Comparison of ENCODE assay signal across 8 mouse cellular contexts in genomic region chr4:21814029-21814428, GRCm38 (mm10). TPM values are rescaled to one million over a fixed set of nuclear protein-coding genes. Genes with fewer than 3 reads are reported as not detected.
A peak's percentile ranks its signal among the peaks of the same experiment; 100 is the strongest.
DNase-seq lines count a peak whose midpoint lies in the region; ATAC-seq lines count a peak whose summit lies in the region.

No protein-coding gene starts in this region.

- H3K4me3 ChIP-seq in heart, embryonic 15.5 days: no peak overlapping the region
- H3K4me3 ChIP-seq in liver, embryonic 12.5 days: no peak overlapping the region
- no peak overlapping the region for H3K4me3 ChIP-seq in neural tube, embryonic 12.5 days

- no peaks in the 10 kb centered on the region for H3K9me3 ChIP-seq in heart, embryonic 15.5 days (replicated peaks)
- no peaks in the 10 kb centered on the region for H3K9me3 ChIP-seq in liver, embryonic 12.5 days (replicated peaks)
- no peaks in the 10 kb centered on the region for H3K9me3 ChIP-seq in neural tube, embryonic 12.5 days

- peak; percentile 59 for DNase-seq in embryo, embryonic 11.5 days (ENCODE audit: low read depth, low spot score)
- DNase-seq in kidney, postnatal 10 days: peak; percentile 48
- DNase-seq in yolk sac, embryonic 10.5 days (ENCODE audit: low spot score): peak; percentile 38

- no peaks in the 10 kb centered on the region for H3K4me1 ChIP-seq in heart, embryonic 15.5 days (replicated peaks)
- H3K4me1 ChIP-seq in liver, embryonic 12.5 days: no peaks in the 10 kb centered on the region
- no peaks in the 10 kb centered on the region for H3K4me1 ChIP-seq in neural tube, embryonic 12.5 days

- H3K36me3 ChIP-seq in heart, embryonic 15.5 days: peaks cover 26% of the 10 kb centered on the region; the same call in 1 of the 2 replicates
- peaks cover 88% of the 10 kb centered on the region for H3K36me3 ChIP-seq in liver, embryonic 12.5 days
- peaks cover 31% of the 10 kb centered on the region for H3K36me3 ChIP-seq in neural tube, embryonic 12.5 days

- H3K27ac ChIP-seq in heart, embryonic 15.5 days: no peak overlapping the region
- H3K27ac ChIP-seq in liver, embryonic 12.5 days: no peak overlapping the region
- H3K27ac ChIP-seq in neural tube, embryonic 12.5 days: no peak overlapping the region

- WGBS in heart, embryonic 15.5 days: 39% methylated on average over 2 of the region's 2 CpGs
- 41% methylated on average over 2 of the region's 2 CpGs for WGBS in liver, embryonic 12.5 days (ENCODE audit: insufficient replicate concordance)
- 42% methylated on average over 2 of the region's 2 CpGs for WGBS in neural tube, embryonic 12.5 days

- ATAC-seq in CD4-positive, CD25-positive, alpha-beta regulatory T cell, adult 4 months: peak; percentile 86
- ATAC-seq in activated CD4-positive, CD25-positive, alpha-beta regulatory T cell, adult 4 months: peak; percentile 88
- peak; percentile 47; the same call in 1 of the 2 replicates for ATAC-seq in heart, embryonic 15.5 days (replicated peaks; ENCODE audit: insufficient number of reproducible peaks, insufficient read depth, low FRiP score, low read depth)
- peak; percentile 54; the same call in 1 of the 2 replicates for ATAC-seq in liver, embryonic 12.5 days
- peak; percentile 86 for ATAC-seq in neural tube, embryonic 12.5 days (ENCODE audit: low FRiP score, low read depth)

- no peak overlapping the region for H3K9ac ChIP-seq in heart, embryonic 15.5 days
- no peak overlapping the region for H3K9ac ChIP-seq in liver, embryonic 12.5 days
- no peak overlapping the region for H3K9ac ChIP-seq in neural tube, embryonic 12.5 days

- no peak overlapping the region for H3K4me2 ChIP-seq in heart, embryonic 15.5 days
- H3K4me2 ChIP-seq in liver, embryonic 12.5 days: no peak overlapping the region
- H3K4me2 ChIP-seq in neural tube, embryonic 12.5 days (replicated peaks): no peak overlapping the region

- no peaks in the 10 kb centered on the region for H3K27me3 ChIP-seq in heart, embryonic 15.5 days
- no peaks in the 10 kb centered on the region for H3K27me3 ChIP-seq in liver, embryonic 12.5 days (replicated peaks)
- no peaks in the 10 kb centered on the region for H3K27me3 ChIP-seq in neural tube, embryonic 12.5 days (replicated peaks)

RNA-seq across cellular contexts. Expression of gene Pnisr, which starts 33.4 kb away (rescaled TPM):
- 100 to 1,000 TPM; 219 to 256 TPM for polyA plus RNA-seq in CD4-positive, CD25-positive, alpha-beta regulatory T cell, adult 4 months (2017; shearing (Covaris generic))
- polyA plus RNA-seq in activated CD4-positive, CD25-positive, alpha-beta regulatory T cell, adult 4 months (2017; shearing (Covaris generic)): 100 to 1,000 TPM; 164 to 219 TPM
- polyA plus RNA-seq in heart, embryonic 15.5 days (2015; fragmentation: Nextera tagmentation; extraction: Ambion mirVana): 79.5 and 85.2 TPM in 2 replicates
- polyA plus RNA-seq in liver, embryonic 12.5 days (2016; fragmentation: Nextera tagmentation; extraction: Ambion mirVana): 59.2 and 59.4 TPM in 2 replicates
- 184 and 189 TPM in 2 replicates for polyA plus RNA-seq in neural tube, embryonic 12.5 days (2016; fragmentation: Nextera tagmentation; extraction: Ambion mirVana)

RNA-seq across cellular contexts. Expression of gene Tstd3, which starts 47.0 kb away (rescaled TPM):
- 10 to 100 TPM; 21.9 to 27.0 TPM for polyA plus RNA-seq in CD4-positive, CD25-positive, alpha-beta regulatory T cell, adult 4 months (2017; shearing (Covaris generic))
- polyA plus RNA-seq in activated CD4-positive, CD25-positive, alpha-beta regulatory T cell, adult 4 months (2017; shearing (Covaris generic)): 10 to 100 TPM; 28.5 to 35.8 TPM
- polyA plus RNA-seq in heart, embryonic 15.5 days (2015; fragmentation: Nextera tagmentation; extraction: Ambion mirVana): 17.0 and 18.9 TPM in 2 replicates
- polyA plus RNA-seq in liver, embryonic 12.5 days (2016; fragmentation: Nextera tagmentation; extraction: Ambion mirVana): 19.5 and 20.6 TPM in 2 replicates
- polyA plus RNA-seq in neural tube, embryonic 12.5 days (2016; fragmentation: Nextera tagmentation; extraction: Ambion mirVana): 26.0 and 26.6 TPM in 2 replicates

RNA-seq across cellular contexts. Expression of gene Usp45, which starts 47.1 kb away (rescaled TPM):
- polyA plus RNA-seq in CD4-positive, CD25-positive, alpha-beta regulatory T cell, adult 4 months (2017; shearing (Covaris generic)): 10 to 100 TPM; 15.8 to 19.4 TPM
- 10 to 100 TPM; 19.4 to 22.1 TPM for polyA plus RNA-seq in activated CD4-positive, CD25-positive, alpha-beta regulatory T cell, adult 4 months (2017; shearing (Covaris generic))
- 5.9 and 6.1 TPM in 2 replicates for polyA plus RNA-seq in heart, embryonic 15.5 days (2015; fragmentation: Nextera tagmentation; extraction: Ambion mirVana)
- 17.3 and 21.3 TPM in 2 replicates for polyA plus RNA-seq in liver, embryonic 12.5 days (2016; fragmentation: Nextera tagmentation; extraction: Ambion mirVana)
- polyA plus RNA-seq in neural tube, embryonic 12.5 days (2016; fragmentation: Nextera tagmentation; extraction: Ambion mirVana): 8.7 and 10.1 TPM in 2 replicates
